Mouse (Mus musculus) embryonic facial prominence, embryonic 15.5 days (tissue): ENCODE results near the gene Ywhah. TPM values are rescaled to one million over a fixed set of nuclear protein-coding genes. Genes with fewer than 3 reads are reported as not detected.
A peak's percentile ranks its signal among the peaks of the same experiment; 100 is the strongest.
"Not testable (repeated sequence)": the region's sequence is repeated elsewhere in the genome, so short reads cannot be mapped to it uniquely, and the experiment has no call there.

Source experiments
- ATAC-seq: fragments of 200-750 bp; cut with Nextera tagmentation; 2 replicates; pipeline ENCODE4 v1.8.0; 2017; ENCODE audit warnings: low read depth, moderate TSS enrichment; ENCODE audit not compliant: insufficient number of reproducible peaks, low FRiP score, low TSS enrichment
- H3K27ac ChIP-seq: fragments of 300-500 bp; sonication (generic); replicated peaks from 2 replicates; pipeline ENCODE4 v1.5.1; 2015; ENCODE audit warnings: mild to moderate bottlenecking, inconsistent platforms
- H3K27me3 ChIP-seq: fragments of 300-500 bp; sonication (generic); 2 replicates; pipeline ENCODE4 v1.6.1; 2015; ENCODE audit warnings: inconsistent platforms
- H3K36me3 ChIP-seq: fragments of 300-500 bp; sonication (generic); 2 replicates; pipeline ENCODE4 v1.6.1; 2015; ENCODE audit warnings: mild to moderate bottlenecking, inconsistent platforms
- H3K4me1 ChIP-seq: fragments of 300-500 bp; sonication (generic); 2 replicates; pipeline ENCODE4 v1.6.1; 2015; ENCODE audit warnings: inconsistent platforms
- H3K4me2 ChIP-seq: fragments of 300-500 bp; sonication (generic); replicated peaks from 2 replicates; pipeline ENCODE4 v1.6.1; 2015; ENCODE audit warnings: mild to moderate bottlenecking, inconsistent platforms
- H3K4me3 ChIP-seq: fragments of 300-500 bp; sonication (generic); replicated peaks from 2 replicates; pipeline ENCODE4 v1.5.1; 2015; ENCODE audit warnings: mild to moderate bottlenecking, inconsistent platforms
- H3K9ac ChIP-seq: fragments of 300-500 bp; sonication (generic); 2 replicates; pipeline ENCODE4 v1.6.1; 2015; ENCODE audit warnings: inconsistent platforms
- H3K9me3 ChIP-seq: fragments of 300-500 bp; sonication (generic); replicated peaks from 2 replicates; pipeline ENCODE4 v1.6.1; 2016; ENCODE audit warnings: inconsistent platforms
- WGBS: fragments of 180-500 bp; shearing (Covaris S2); methylation state at CpG from one replicate; pipeline ENCODE4 v1.1.7; 2015; 5-methylcytosine and 5-hydroxymethylcytosine counted together
- polyA plus RNA-seq: library from polyadenylated mRNA; unstranded; fragments of >200 nt; fragmentation: Nextera tagmentation; extraction: Ambion mirVana; gene quantifications from 2 replicates; pipeline ENCODE4 v1.2.1, GENCODE M21; 2015

Ywhah gene
- polyA plus RNA-seq, 1 experiment from 2014 or later: 362 TPM

- Histone ChIP-seq H3K4me2 (no peak overlapping the region), H3K4me1 (no peaks in the 10 kb centered on the region), H3K9me3 (no peaks in the 10 kb centered on the region), H3K36me3 (0 out of 2 replicates have a peak, but pooled peaks cover 5% of the 10 kb centered on the region), H3K9ac (no peak overlapping the region), H3K4me3 (no peak overlapping the region), H3K27me3 (no peaks in the 10 kb centered on the region), H3K27ac (no peak overlapping the region)
- 0 out of 2 replicates have a peak, but pooled peaks have one; percentile 57 for ATAC-seq
- WGBS: under 1% methylated on average over 4 of the region's 4 CpGs
Observed at GRCm38 (mm10) chr5:33033121-33033520, 14.5 kb downstream of the Ywhah start.

GRCm38 (mm10) chr5:33033633-33034032 is 15.0 kb downstream of the Ywhah start:
- H3K27ac ChIP-seq, ATAC-seq, H3K4me3 ChIP-seq, H3K4me1 ChIP-seq, H3K27me3 ChIP-seq, H3K9ac ChIP-seq, H3K4me2 ChIP-seq, H3K9me3 ChIP-seq, H3K36me3 ChIP-seq: not testable (repeated sequence)
- 42% methylated on average over 8 of the region's 8 CpGs for WGBS

- Histone ChIP-seq H3K9ac (no peak overlapping the region), H3K27me3 (no peaks in the 10 kb centered on the region), H3K36me3 (0 out of 2 replicates have a peak, but pooled peaks cover 3% of the 10 kb centered on the region), H3K9me3 (no peaks in the 10 kb centered on the region), H3K4me2 (no peak overlapping the region), H3K4me1 (no peaks in the 10 kb centered on the region), H3K27ac (no peak overlapping the region), H3K4me3 (no peak overlapping the region)
- ATAC-seq: no peak
- whole genome bisulfite sequencing: 14% methylated on average over 7 of the region's 7 CpGs
Observed at GRCm38 (mm10) chr5:33034100-33034499, 15.5 kb downstream of the Ywhah start.

GRCm38 (mm10) chr5:33034916-33035315 is 16.3 kb downstream of the Ywhah start:
- WGBS: 31% methylated on average over 3 of the region's 3 CpGs
- Histone ChIP-seq H3K27me3 (no peaks in the 10 kb centered on the region), H3K9me3 (no peaks in the 10 kb centered on the region), H3K4me1 (peaks cover 3% of the 10 kb centered on the region; the same call in 1 of the 2 replicates), H3K9ac (no peak overlapping the region), H3K4me3 (no peak overlapping the region), H3K36me3 (no peaks in the 10 kb centered on the region), H3K27ac (no peak overlapping the region), H3K4me2 (no peak overlapping the region)
- ATAC-seq: no peak

- 47% methylated on average over 13 of the region's 13 CpGs for WGBS
- Histone ChIP-seq H3K27me3 (0 out of 2 replicates have a peak, but pooled peaks cover 3% of the 10 kb centered on the region), H3K36me3 (no peaks in the 10 kb centered on the region), H3K4me2 (peak overlapping the region; percentile 52), H3K4me3 (peak overlapping the region; percentile 17; the same call in 1 of the 2 replicates), H3K4me1 (peaks cover 3% of the 10 kb centered on the region; the same call in 1 of the 2 replicates), H3K9me3 (no peaks in the 10 kb centered on the region), H3K27ac (no peak overlapping the region), H3K9ac (no peak overlapping the region)
- no peak for ATAC-seq
Observed at GRCm38 (mm10) chr5:33038656-33039509, 20.3 kb downstream of the Ywhah start.

- H3K27me3 ChIP-seq: 0 out of 2 replicates have a peak, but pooled peaks cover 3% of the 10 kb centered on the region
- peak overlapping the region; percentile 52 for H3K4me2 ChIP-seq
- no peak overlapping the region for H3K9ac ChIP-seq
- H3K9me3 ChIP-seq: no peaks in the 10 kb centered on the region
- WGBS: 5% methylated on average over 13 of the region's 13 CpGs
- no peak for ATAC-seq
- no peaks in the 10 kb centered on the region for H3K36me3 ChIP-seq
- H3K4me3 ChIP-seq: peak overlapping the region; percentile 17; the same call in 1 of the 2 replicates
- H3K4me1 ChIP-seq: peaks cover 3% of the 10 kb centered on the region; the same call in 1 of the 2 replicates
- H3K27ac ChIP-seq: no peak overlapping the region
Observed at GRCm38 (mm10) chr5:33039510-33039911, 20.9 kb downstream of the Ywhah start.

GRCm38 (mm10) chr5:33040735-33041134 is 22.1 kb downstream of the Ywhah start:
- not testable (repeated sequence) for H3K9me3 ChIP-seq, H3K4me2 ChIP-seq, H3K36me3 ChIP-seq, ATAC-seq, H3K27me3 ChIP-seq, H3K4me1 ChIP-seq, H3K27ac ChIP-seq, H3K4me3 ChIP-seq, H3K9ac ChIP-seq
- WGBS: 70% methylated on average over 1 of the region's 1 CpGs

GRCm38 (mm10) chr5:33043397-33043796 is 24.8 kb downstream of the Ywhah start:
- Histone ChIP-seq H3K27ac (no peak overlapping the region), H3K9me3 (no peaks in the 10 kb centered on the region), H3K4me1 (peaks cover 3% of the 10 kb centered on the region; the same call in 1 of the 2 replicates), H3K36me3 (no peaks in the 10 kb centered on the region), H3K4me2 (no peak overlapping the region), H3K4me3 (no peak overlapping the region), H3K9ac (no peak overlapping the region), H3K27me3 (0 out of 2 replicates have a peak, but pooled peaks cover 3% of the 10 kb centered on the region)
- no peak for ATAC-seq
- WGBS: 75% methylated on average over 10 of the region's 10 CpGs

GRCm38 (mm10) chr5:33044636-33045315 is 26.2 kb downstream of the Ywhah start:
- Histone ChIP-seq H3K4me3 (no peak overlapping the region), H3K27ac (no peak overlapping the region), H3K4me2 (no peak overlapping the region), H3K9me3 (no peaks in the 10 kb centered on the region), H3K4me1 (no peaks in the 10 kb centered on the region), H3K36me3 (no peaks in the 10 kb centered on the region), H3K27me3 (0 out of 2 replicates have a peak, but pooled peaks cover 3% of the 10 kb centered on the region), H3K9ac (no peak overlapping the region)
- 91% methylated on average over 12 of the region's 12 CpGs for WGBS
- no peak for ATAC-seq

GRCm38 (mm10) chr5:33045316-33045705 is 26.7 kb downstream of the Ywhah start:
- H3K27me3 ChIP-seq: 0 out of 2 replicates have a peak, but pooled peaks cover 3% of the 10 kb centered on the region
- no peaks in the 10 kb centered on the region for H3K9me3 ChIP-seq
- H3K9ac ChIP-seq: no peak overlapping the region
- H3K36me3 ChIP-seq: no peaks in the 10 kb centered on the region
- 92% methylated on average over 6 of the region's 6 CpGs for WGBS
- no peaks in the 10 kb centered on the region for H3K4me1 ChIP-seq
- no peak overlapping the region for H3K4me3 ChIP-seq
- ATAC-seq: no peak
- H3K27ac ChIP-seq: no peak overlapping the region
- no peak overlapping the region for H3K4me2 ChIP-seq

- H3K4me1 ChIP-seq: no peaks in the 10 kb centered on the region
- H3K4me3 ChIP-seq: no peak overlapping the region
- H3K9ac ChIP-seq: no peak overlapping the region
- ATAC-seq: no peak
- no peaks in the 10 kb centered on the region for H3K36me3 ChIP-seq
- no peaks in the 10 kb centered on the region for H3K27me3 ChIP-seq
- 71% methylated on average over 14 of the region's 14 CpGs for WGBS
- no peaks in the 10 kb centered on the region for H3K9me3 ChIP-seq
- H3K27ac ChIP-seq: no peak overlapping the region
- no peak overlapping the region for H3K4me2 ChIP-seq
Observed at GRCm38 (mm10) chr5:33052849-33053582, 34.4 kb downstream of the Ywhah start.
